9 mouse cellular contexts compared by ENCODE assay signal in the genomic region with DNA sequence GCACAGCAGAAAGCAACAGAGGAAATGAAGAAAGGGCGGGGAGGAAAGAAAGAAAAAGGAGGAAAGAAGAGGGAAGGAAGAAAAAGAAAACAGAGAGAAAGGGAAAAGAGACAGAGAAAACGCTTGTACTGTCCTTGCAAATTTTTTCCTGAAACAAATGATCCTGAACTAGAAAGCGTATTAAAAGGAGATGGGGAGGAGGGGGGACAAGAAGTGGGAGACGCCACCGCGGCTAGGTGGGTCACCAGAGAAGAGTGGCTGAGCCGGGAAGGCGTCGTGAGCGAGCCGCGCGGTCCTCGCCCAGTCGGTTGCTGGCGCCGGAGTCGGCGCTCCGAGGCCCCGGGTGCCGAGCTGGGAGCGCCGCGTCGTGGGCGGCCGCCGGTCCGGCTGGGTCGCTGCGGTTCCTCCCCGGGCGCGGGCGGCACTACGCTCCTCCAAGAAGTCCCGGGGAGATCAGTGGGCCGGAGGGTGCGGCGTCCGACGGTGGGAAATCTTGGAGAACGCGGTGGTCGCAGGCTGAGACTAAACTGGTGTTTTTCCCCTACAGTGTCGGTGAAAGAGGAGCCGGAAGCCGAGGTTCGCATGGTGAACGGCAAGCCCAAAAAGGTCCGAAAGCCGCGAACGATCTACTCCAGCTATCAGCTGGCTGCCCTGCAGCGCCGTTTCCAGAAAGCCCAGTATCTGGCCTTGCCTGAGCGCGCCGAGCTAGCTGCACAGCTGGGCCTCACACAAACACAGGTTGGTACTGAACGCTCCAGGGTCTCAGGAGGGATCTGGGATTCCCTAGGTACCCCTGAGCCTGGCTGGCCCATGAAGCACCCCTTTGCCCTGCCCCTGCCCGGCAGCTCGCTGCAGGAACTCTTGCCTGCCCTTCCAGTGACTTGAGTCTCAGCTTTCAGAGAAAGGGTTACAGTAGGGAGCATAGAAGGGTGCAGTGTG. TPM values are rescaled to one million over a fixed set of nuclear protein-coding genes. Genes with fewer than 3 reads are reported as not detected.
A peak's percentile ranks its signal among the peaks of the same experiment; 100 is the strongest.
DNase-seq lines count a peak whose midpoint lies in the region; ATAC-seq and TF ChIP-seq lines count a peak whose summit lies in the region.
"Had no signal": no experiment of that assay in that cellular context is flagged by ENCODE, and none has a peak within 500 bp of the region (broad histone marks: within the 10 kb centered on the region; RNA-seq: fewer than 3 reads in every experiment).

No protein-coding gene starts in this region.

- no peak for DNase-seq in kidney, postnatal 14 days
- peak; percentile 68 for DNase-seq in intestine, embryonic 14.5 days (ENCODE audit: low spot score)
- DNase-seq in neural tube, embryonic 10.5 days (ENCODE audit: extremely low spot score, low spot score), result peak; percentile 60
- DNase-seq in B cell, adult 2 months, result no peak
- DNase-seq in urinary bladder, adult 2 months (ENCODE audit: low spot score), result no peak
- no peak for DNase-seq in thymus, postnatal 36 days

- H3K4me3 ChIP-seq in kidney, embryonic 15.5 days (replicated peaks), result peak overlapping the region; percentile 46
- H3K4me3 ChIP-seq in embryonic fibroblast, embryonic 13.5 days (ENCODE audit: insufficient read depth, low read length), result 0 out of 2 replicates have a peak overlapping the region, but pooled peaks have one; percentile 15
- H3K4me3 ChIP-seq in intestine, embryonic 14.5 days (ENCODE audit: low read depth, low read length), result peak overlapping the region; percentile 34
- H3K4me3 ChIP-seq: erythroblast, embryonic 14.5 days had no signal

- WGBS in kidney, embryonic 15.5 days, result 2% methylated on average over 63 of the region's 63 CpGs
- 1% methylated on average over 63 of the region's 63 CpGs for WGBS in intestine, embryonic 14.5 days

- H3K4me1 ChIP-seq in kidney, embryonic 15.5 days, result peaks cover 42% of the 10 kb centered on the region
- no peaks in the 10 kb centered on the region for H3K4me1 ChIP-seq in embryonic fibroblast, embryonic 13.5 days (ENCODE audit: control insufficient read depth, insufficient read depth, low read length)
- H3K4me1 ChIP-seq in intestine, embryonic 14.5 days (replicated peaks; ENCODE audit: control insufficient read depth, insufficient read depth, low read length), result peaks cover 20% of the 10 kb centered on the region

- H3K27ac ChIP-seq in kidney, embryonic 15.5 days, result no peak overlapping the region
- H3K27ac ChIP-seq in embryonic fibroblast, embryonic 13.5 days (ENCODE audit: insufficient read depth, low read length), result no peak overlapping the region
- no peak overlapping the region for H3K27ac ChIP-seq in intestine, embryonic 14.5 days (ENCODE audit: low read depth)

- H3K36me3 ChIP-seq in kidney, embryonic 15.5 days, result no peaks in the 10 kb centered on the region
- H3K36me3 ChIP-seq in intestine, embryonic 14.5 days (ENCODE audit: control insufficient read depth, insufficient read depth, low read length), result no peaks in the 10 kb centered on the region

- peak overlapping the region; percentile 78 for H3K4me2 ChIP-seq in kidney, embryonic 15.5 days
- H3K4me2 ChIP-seq in intestine, embryonic 14.5 days (ENCODE audit: low read length), result peak overlapping the region; percentile 49

- H3K27me3 ChIP-seq in kidney, embryonic 15.5 days, result peaks cover 84% of the 10 kb centered on the region
- H3K27me3 ChIP-seq in intestine, embryonic 14.5 days (replicated peaks; ENCODE audit: control insufficient read depth, insufficient read depth, low read length), result peaks cover 77% of the 10 kb centered on the region

- ATAC-seq in kidney, embryonic 15.5 days (replicated peaks; ENCODE audit: low FRiP score), result no peak
- ATAC-seq in intestine, embryonic 14.5 days (replicated peaks; ENCODE audit: low FRiP score, low TSS enrichment, low read depth), result no peak

- H3K9me3 ChIP-seq in kidney, embryonic 15.5 days (replicated peaks), result no peaks in the 10 kb centered on the region
- no peaks in the 10 kb centered on the region for H3K9me3 ChIP-seq in intestine, embryonic 14.5 days (ENCODE audit: control insufficient read depth, low read length)

- no peak for TF ChIP-seq CTCF in embryonic fibroblast, embryonic 13.5 days (IDR thresholded peaks at IDR 0.05; ENCODE audit: borderline replicate concordance, insufficient read depth, low read length)

- H3K9ac ChIP-seq in kidney, embryonic 15.5 days, result peak overlapping the region; percentile 14; the same call in 1 of the 2 replicates
- no peak overlapping the region for H3K9ac ChIP-seq in intestine, embryonic 14.5 days (ENCODE audit: low read length)

- TF ChIP-seq POLR2A in embryonic fibroblast, embryonic 13.5 days (IDR thresholded peaks at IDR 0.05; ENCODE audit: low read depth, low read length), result no peak

RNA-seq across cellular contexts. Expression of a gene that starts 1.5 kb away (rescaled TPM):
- 0.78 and 2.5 TPM in 2 replicates for polyA plus RNA-seq in kidney, embryonic 15.5 days (2015; fragmentation: Nextera tagmentation; extraction: Ambion mirVana)
- 0.19 TPM in 1 of 2 replicates, not detected in the other for polyA plus RNA-seq in embryonic fibroblast, embryonic 13.5 days (2011; ENCODE audit: insufficient read length, low read depth, missing spikeins)
- polyA plus RNA-seq in intestine, embryonic 14.5 days (2014; fragmentation: Nextera tagmentation; extraction: Ambion mirVana), result 0.72 and 0.91 TPM in 2 replicates
- polyA plus RNA-seq in urinary bladder, adult 2 months (2012; rRNA removed), result 0.39 and 0.41 TPM in 2 replicates
- polyA plus RNA-seq: erythroblast, embryonic 14.5 days had no signal

RNA-seq across cellular contexts. Expression of a gene that starts 24.6 kb away (rescaled TPM):
- not detected in 2 replicates for polyA plus RNA-seq in kidney, embryonic 15.5 days (2015; fragmentation: Nextera tagmentation; extraction: Ambion mirVana)
- polyA plus RNA-seq in embryonic fibroblast, embryonic 13.5 days (2011; ENCODE audit: insufficient read length, low read depth, missing spikeins), result not detected in 2 replicates
- not detected in 2 replicates for polyA plus RNA-seq in intestine, embryonic 14.5 days (2014; fragmentation: Nextera tagmentation; extraction: Ambion mirVana)
- 0.27 and 0.36 TPM in 2 replicates for polyA plus RNA-seq in urinary bladder, adult 2 months (2012; rRNA removed)
- polyA plus RNA-seq: erythroblast, embryonic 14.5 days had no signal

RNA-seq across cellular contexts. Expression of a gene that starts 44.8 kb away (rescaled TPM):
- polyA plus RNA-seq in kidney, embryonic 15.5 days (2015; fragmentation: Nextera tagmentation; extraction: Ambion mirVana), result 21.0 and 22.9 TPM in 2 replicates
- polyA plus RNA-seq in embryonic fibroblast, embryonic 13.5 days (2011; ENCODE audit: insufficient read length, low read depth, missing spikeins), result 6.9 and 12.8 TPM in 2 replicates
- polyA plus RNA-seq in intestine, embryonic 14.5 days (2014; fragmentation: Nextera tagmentation; extraction: Ambion mirVana), result 24.1 and 29.0 TPM in 2 replicates
- polyA plus RNA-seq in urinary bladder, adult 2 months (2012; rRNA removed), result 55.1 and 58.8 TPM in 2 replicates

Comparison
In these comparisons a context has a peak if more than half of its experiments do, and no peak if none do; other contexts are left out.
1. DNase-seq: peak in intestine, embryonic 14.5 days (single experiment) and neural tube, embryonic 10.5 days (single experiment); none in kidney, postnatal 14 days (single experiment), B cell, adult 2 months (0 of 2), urinary bladder, adult 2 months (single experiment) and thymus, postnatal 36 days (0 of 2).
2. Peak in every context shown above with its lines, with median percentiles within 50 percentile points of each other: H3K4me3 ChIP-seq.